In genomic region chr7:38217417-38218171, GRCm38 (mm10) we compare ENCODE assay signal across 8 mouse cellular contexts. TPM values are rescaled to one million over a fixed set of nuclear protein-coding genes. Genes with fewer than 3 reads are reported as not detected.
DNase-seq lines count a peak whose midpoint lies in the region; ATAC-seq and TF ChIP-seq lines count a peak whose summit lies in the region.
"Had no signal": no experiment of that assay in that cellular context is flagged by ENCODE, and none has a peak within 500 bp of the region (broad histone marks: within the 10 kb centered on the region; RNA-seq: fewer than 3 reads in every experiment).

No protein-coding gene starts in this region.

- peak; percentile 91 for ATAC-seq in kidney, postnatal 0 days (replicated peaks; ENCODE audit: low FRiP score, low read depth)
- ATAC-seq in stomach, embryonic 15.5 days (ENCODE audit: insufficient read depth, low FRiP score, low read depth) = peak; percentile 21; the same call in 1 of the 2 replicates

- no peaks in the 10 kb centered on the region for H3K27me3 ChIP-seq in kidney, postnatal 0 days (ENCODE audit: insufficient read depth, low read length)
- H3K27me3 ChIP-seq in stomach, embryonic 15.5 days (replicated peaks) = no peaks in the 10 kb centered on the region
- H3K27me3 ChIP-seq: limb, embryonic 12.5 days had no signal

- H3K9me3 ChIP-seq in kidney, postnatal 0 days (replicated peaks; ENCODE audit: low read length) = no peaks in the 10 kb centered on the region
- no peaks in the 10 kb centered on the region for H3K9me3 ChIP-seq in stomach, embryonic 15.5 days
- H3K9me3 ChIP-seq: limb, embryonic 12.5 days had no signal

- no peaks in the 10 kb centered on the region for H3K4me1 ChIP-seq in kidney, postnatal 0 days (replicated peaks; ENCODE audit: insufficient read depth, low read length)
- no peaks in the 10 kb centered on the region for H3K4me1 ChIP-seq in stomach, embryonic 15.5 days
- H3K4me1 ChIP-seq: limb, embryonic 12.5 days had no signal

- H3K9ac ChIP-seq in kidney, postnatal 0 days (ENCODE audit: low read depth, low read length) = no peak overlapping the region
- no peak overlapping the region for H3K9ac ChIP-seq in stomach, embryonic 15.5 days
- H3K9ac ChIP-seq: limb, embryonic 12.5 days had no signal

- DNase-seq in Muller cell, postnatal 12 days (ENCODE audit: inconsistent ontology term) = peak; percentile 93
- peak; percentile 83 to 90 for DNase-seq in adrenal gland, adult (ENCODE audit: inconsistent age in 2 of 2, low spot score in 1 of 2)
- peak; percentile 94 for DNase-seq in gastrocnemius, postnatal 14 days
- DNase-seq in kidney, postnatal 0 days (ENCODE audit: low spot score) = peak; percentile 22
- peak; percentile 76 to 81 for DNase-seq in lung, adult 18-20 months
- DNase-seq in embryo, embryonic 10 days (ENCODE audit: low spot score) = no peak

- no peak for TF ChIP-seq CTCF in kidney, postnatal 0 days (IDR thresholded peaks at IDR 0.05; ENCODE audit: low read depth)

- H3K27ac ChIP-seq in kidney, postnatal 0 days = peak overlapping the region; percentile 75
- H3K27ac ChIP-seq in stomach, embryonic 15.5 days = no peak overlapping the region
- H3K27ac ChIP-seq: limb, embryonic 12.5 days had no signal

- no peak overlapping the region for H3K4me2 ChIP-seq in kidney, postnatal 0 days (ENCODE audit: low read length)
- H3K4me2 ChIP-seq in stomach, embryonic 15.5 days = no peak overlapping the region
- H3K4me2 ChIP-seq: limb, embryonic 12.5 days had no signal

- 52% methylated on average over 5 of the region's 5 CpGs for WGBS in kidney, postnatal 0 days
- WGBS in stomach, embryonic 15.5 days = 63% methylated on average over 5 of the region's 5 CpGs

- H3K4me3 ChIP-seq in kidney, postnatal 0 days (replicated peaks; ENCODE audit: low read depth, low read length) = no peak overlapping the region
- no peak overlapping the region for H3K4me3 ChIP-seq in stomach, embryonic 15.5 days (replicated peaks)
- H3K4me3 ChIP-seq: limb, embryonic 12.5 days had no signal

- peaks cover 7% of the 10 kb centered on the region; the same call in 1 of the 2 replicates for H3K36me3 ChIP-seq in kidney, postnatal 0 days (ENCODE audit: insufficient read depth, low read length)
- no peaks in the 10 kb centered on the region; the same call in 1 of the 2 replicates for H3K36me3 ChIP-seq in stomach, embryonic 15.5 days

- intact Hi-C loops in gastrocnemius, postnatal 14 days (cut with DNase I; ENCODE audit: low total_unique reads) = no loop called here

RNA-seq across cellular contexts. Expression of gene Plekhf1, which starts 10.2 kb away (rescaled TPM):
- total RNA-seq in gastrocnemius, postnatal 14 days (2021) = 1 to 10 TPM; 4.9 to 9.7 TPM
- 4.8 and 5.0 TPM in 2 replicates for polyA plus RNA-seq in kidney, postnatal 0 days (2015; fragmentation: Nextera tagmentation; extraction: Ambion mirVana)
- polyA plus RNA-seq in stomach, embryonic 15.5 days (2015; fragmentation: Nextera tagmentation; extraction: Ambion mirVana) = 3.2 TPM in 2 replicates

RNA-seq across cellular contexts. Expression of gene 1600014C10Rik, which starts 34.6 kb away (rescaled TPM):
- total RNA-seq in gastrocnemius, postnatal 14 days (2021) = 10 to 100 TPM; 15.8 to 17.9 TPM
- 18.5 and 20.9 TPM in 2 replicates for polyA plus RNA-seq in kidney, postnatal 0 days (2015; fragmentation: Nextera tagmentation; extraction: Ambion mirVana)
- polyA plus RNA-seq in stomach, embryonic 15.5 days (2015; fragmentation: Nextera tagmentation; extraction: Ambion mirVana) = 13.6 and 14.9 TPM in 2 replicates

RNA-seq across cellular contexts. Expression of gene Pop4, which starts 53.6 kb away (rescaled TPM):
- 10 to 100 TPM; 11.2 to 11.7 TPM for total RNA-seq in gastrocnemius, postnatal 14 days (2021)
- polyA plus RNA-seq in kidney, postnatal 0 days (2015; fragmentation: Nextera tagmentation; extraction: Ambion mirVana) = 46.3 and 48.7 TPM in 2 replicates
- 38.0 and 48.0 TPM in 2 replicates for polyA plus RNA-seq in stomach, embryonic 15.5 days (2015; fragmentation: Nextera tagmentation; extraction: Ambion mirVana)
